Mouse (Mus musculus): ENCODE results near the gene Prr5l.

- no peak for TF ChIP-seq TAL1 (IDR thresholded peaks at IDR 0.05; ENCODE audit: low read length)
- no peak for TF ChIP-seq GATA1 (IDR thresholded peaks at IDR 0.05; ENCODE audit: low read length)
Measured at GRCm38 (mm10) chr2:101811925-101812324, 70.9 kb downstream of the Prr5l start.
